Mouse (Mus musculus) heart, embryonic 11.5 days (tissue): Measurements from ENCODE around the gene Nup210. TPM values are rescaled to one million over a fixed set of nuclear protein-coding genes. Genes with fewer than 3 reads are reported as not detected.
A peak's percentile ranks its signal among the peaks of the same experiment; 100 is the strongest.
"Not testable (repeated sequence)": the region's sequence is repeated elsewhere in the genome, so short reads cannot be mapped to it uniquely, and the experiment has no call there.

Source experiments
- ATAC-seq: fragments of 200-750 bp; cut with Nextera tagmentation; replicated peaks from 2 replicates; pipeline ENCODE4 v1.8.0; 2017; ENCODE audit warnings: moderate library complexity; ENCODE audit not compliant: insufficient number of reproducible peaks, low FRiP score, low TSS enrichment
- H3K27ac ChIP-seq: fragments of 300-500 bp; sonication (generic); 2 replicates; pipeline ENCODE4 v1.5.1; 2014; ENCODE audit warnings: mild to moderate bottlenecking, low read depth, low read length
- H3K27me3 ChIP-seq: fragments of 300-500 bp; sonication (generic); 2 replicates; pipeline ENCODE4 v1.6.1; 2014; ENCODE audit warnings: mild to moderate bottlenecking, low read length, mixed read lengths; ENCODE audit not compliant: control insufficient read depth, insufficient read depth
- H3K36me3 ChIP-seq: fragments of 300-500 bp; sonication (generic); 2 replicates; pipeline ENCODE4 v1.6.1; 2014; ENCODE audit warnings: mild to moderate bottlenecking, low read length, moderate library complexity, mixed read lengths; ENCODE audit not compliant: control insufficient read depth, insufficient read depth
- H3K4me1 ChIP-seq: fragments of 300-500 bp; sonication (generic); 2 replicates; pipeline ENCODE4 v1.6.1; 2014; ENCODE audit warnings: low read length; ENCODE audit not compliant: control insufficient read depth, insufficient read depth
- H3K4me2 ChIP-seq: fragments of 300-500 bp; sonication (generic); 2 replicates; pipeline ENCODE4 v1.6.1; 2014; ENCODE audit warnings: mild to moderate bottlenecking, moderate library complexity
- H3K4me3 ChIP-seq: fragments of 300-500 bp; sonication (generic); 2 replicates; pipeline ENCODE4 v1.5.1; 2014; ENCODE audit warnings: low read depth, low read length
- H3K9ac ChIP-seq: fragments of 300-500 bp; sonication (generic); 2 replicates; pipeline ENCODE4 v1.6.1; 2014; ENCODE audit warnings: mild to moderate bottlenecking, low read depth, low read length, moderate library complexity
- H3K9me3 ChIP-seq: fragments of 300-500 bp; sonication (generic); replicated peaks from 2 replicates; pipeline ENCODE4 v1.6.1; 2016; ENCODE audit warnings: low read length; ENCODE audit not compliant: control insufficient read depth
- WGBS: fragments of 180-500 bp; shearing (Covaris S2); extraction: QIAGEN DNeasy Blood & Tissue Kit; methylation state at CpG from one replicate; pipeline ENCODE4 v1.1.7; 2014; ENCODE audit not compliant: insufficient replicate concordance; 5-methylcytosine and 5-hydroxymethylcytosine counted together
- polyA plus RNA-seq: library from polyadenylated mRNA; unstranded; fragments of >200 nt; fragmentation: Nextera tagmentation; extraction: Ambion mirVana; gene quantifications from 2 replicates; pipeline ENCODE4 v1.2.1, GENCODE M21; 2014

Gene Nup210
- polyA plus RNA-seq, 1 experiment from 2014 or later: 5.1 TPM

- Histone ChIP-seq H3K4me3 (no peak overlapping the region), H3K27me3 (no peaks in the 10 kb centered on the region), H3K27ac (0 out of 2 replicates have a peak overlapping the region, but pooled peaks have one; percentile 24), H3K9me3 (no peaks in the 10 kb centered on the region), H3K4me2 (no peak overlapping the region), H3K36me3 (no peaks in the 10 kb centered on the region), H3K9ac (no peak overlapping the region), H3K4me1 (peaks cover 9% of the 10 kb centered on the region; the same call in 1 of the 2 replicates)
- 67% methylated on average over 3 of the region's 3 CpGs for WGBS
- no peak for ATAC-seq
Measured at GRCm38 (mm10) chr6:91104765-91105399, 11.7 kb downstream of the Nup210 start.

DNA sequence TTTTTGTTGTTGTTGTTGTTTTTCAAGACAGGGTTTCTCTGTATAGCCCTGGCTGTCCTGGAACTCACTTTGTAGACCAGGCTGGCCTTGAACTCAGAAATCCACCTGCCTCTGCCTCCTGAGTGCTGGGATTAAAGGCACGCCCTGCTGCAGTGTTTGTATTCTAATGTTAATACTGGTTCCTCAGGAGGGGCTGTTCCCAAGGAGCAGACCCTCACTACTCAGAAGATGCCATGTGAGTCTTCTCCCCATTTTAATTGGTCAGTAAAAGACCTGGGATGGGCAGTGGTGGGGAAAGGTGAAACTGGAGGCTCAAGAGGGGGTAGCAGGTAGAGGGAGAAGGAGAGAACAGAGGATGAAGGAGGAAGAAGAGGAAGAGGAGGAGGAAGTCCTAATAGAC lies 13.2 kb downstream of the Nup210 start:
- H3K27ac ChIP-seq, H3K9ac ChIP-seq, H3K36me3 ChIP-seq, H3K27me3 ChIP-seq, H3K4me1 ChIP-seq, H3K4me3 ChIP-seq, H3K4me2 ChIP-seq, ATAC-seq, H3K9me3 ChIP-seq: not testable (repeated sequence)
- WGBS: 77% methylated on average over 1 of the region's 1 CpGs

- Histone ChIP-seq H3K4me3 (no peak overlapping the region), H3K4me1 (peaks cover 9% of the 10 kb centered on the region; the same call in 1 of the 2 replicates), H3K36me3 (no peaks in the 10 kb centered on the region), H3K9me3 (no peaks in the 10 kb centered on the region), H3K9ac (no peak overlapping the region), H3K27me3 (no peaks in the 10 kb centered on the region), H3K27ac (no peak overlapping the region), H3K4me2 (no peak overlapping the region)
- WGBS: 81% methylated on average over 5 of the region's 5 CpGs
- ATAC-seq: no peak
Measured at GRCm38 (mm10) chr6:91100621-91101020, 16.0 kb downstream of the Nup210 start.

GRCm38 (mm10) chr6:91097879-91098278 lies 18.8 kb downstream of the Nup210 start:
- no peak overlapping the region for H3K27ac ChIP-seq
- H3K27me3 ChIP-seq: no peaks in the 10 kb centered on the region
- no peak overlapping the region for H3K9ac ChIP-seq
- 94% methylated on average over 3 of the region's 3 CpGs for WGBS
- H3K4me3 ChIP-seq: no peak overlapping the region
- H3K4me2 ChIP-seq: no peak overlapping the region
- no peaks in the 10 kb centered on the region for H3K9me3 ChIP-seq
- no peaks in the 10 kb centered on the region for H3K4me1 ChIP-seq
- no peak for ATAC-seq
- H3K36me3 ChIP-seq: no peaks in the 10 kb centered on the region

GRCm38 (mm10) chr6:91095072-91095601 lies 21.5 kb downstream of the Nup210 start:
- no peak for ATAC-seq
- no peak overlapping the region for H3K27ac ChIP-seq
- H3K4me1 ChIP-seq: no peaks in the 10 kb centered on the region
- no peak overlapping the region for H3K9ac ChIP-seq
- no peak overlapping the region for H3K4me2 ChIP-seq
- 87% methylated on average over 2 of the region's 2 CpGs for WGBS
- H3K9me3 ChIP-seq: no peaks in the 10 kb centered on the region
- no peaks in the 10 kb centered on the region for H3K36me3 ChIP-seq
- no peaks in the 10 kb centered on the region for H3K27me3 ChIP-seq
- no peak overlapping the region for H3K4me3 ChIP-seq

DNA sequence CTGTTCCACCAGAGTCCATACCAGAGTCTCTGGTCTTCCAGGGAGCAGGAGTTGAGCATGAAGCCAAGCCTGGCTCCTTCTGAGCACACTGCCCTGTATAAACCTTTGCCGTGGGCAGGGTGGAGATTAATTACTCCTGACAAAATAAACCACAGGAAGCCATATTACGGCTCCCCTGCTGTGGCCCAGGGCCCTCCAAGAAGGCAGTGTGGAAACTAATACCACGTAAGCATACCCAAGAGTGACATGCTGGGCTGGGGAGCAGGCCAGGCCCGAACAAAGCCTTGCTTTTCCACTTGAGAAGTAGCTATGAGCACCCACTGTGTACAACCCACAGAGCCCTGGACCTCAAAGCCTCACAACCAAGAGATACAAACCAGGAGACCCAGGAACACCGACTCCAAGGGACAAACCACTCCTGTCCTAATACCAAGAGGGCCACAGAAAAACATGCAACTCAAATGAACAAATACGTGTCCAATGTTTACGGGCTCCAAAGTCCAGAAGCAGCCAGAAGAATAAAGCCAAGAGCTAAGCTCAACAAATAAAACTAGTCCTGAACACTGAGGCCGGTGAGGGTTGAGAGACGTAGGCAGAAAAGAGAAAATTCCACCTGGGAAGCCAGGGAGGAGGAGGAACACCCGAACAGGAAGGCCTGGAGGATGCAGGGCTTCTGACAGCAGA lies 24.3 kb downstream of the Nup210 start:
- 84% methylated on average over 10 of the region's 10 CpGs for WGBS
- no peaks in the 10 kb centered on the region for H3K27me3 ChIP-seq
- H3K36me3 ChIP-seq: no peaks in the 10 kb centered on the region
- no peak overlapping the region for H3K27ac ChIP-seq
- H3K4me1 ChIP-seq: no peaks in the 10 kb centered on the region
- no peaks in the 10 kb centered on the region for H3K9me3 ChIP-seq
- no peak for ATAC-seq
- no peak overlapping the region for H3K4me3 ChIP-seq
- no peak overlapping the region for H3K4me2 ChIP-seq
- H3K9ac ChIP-seq: no peak overlapping the region

DNA sequence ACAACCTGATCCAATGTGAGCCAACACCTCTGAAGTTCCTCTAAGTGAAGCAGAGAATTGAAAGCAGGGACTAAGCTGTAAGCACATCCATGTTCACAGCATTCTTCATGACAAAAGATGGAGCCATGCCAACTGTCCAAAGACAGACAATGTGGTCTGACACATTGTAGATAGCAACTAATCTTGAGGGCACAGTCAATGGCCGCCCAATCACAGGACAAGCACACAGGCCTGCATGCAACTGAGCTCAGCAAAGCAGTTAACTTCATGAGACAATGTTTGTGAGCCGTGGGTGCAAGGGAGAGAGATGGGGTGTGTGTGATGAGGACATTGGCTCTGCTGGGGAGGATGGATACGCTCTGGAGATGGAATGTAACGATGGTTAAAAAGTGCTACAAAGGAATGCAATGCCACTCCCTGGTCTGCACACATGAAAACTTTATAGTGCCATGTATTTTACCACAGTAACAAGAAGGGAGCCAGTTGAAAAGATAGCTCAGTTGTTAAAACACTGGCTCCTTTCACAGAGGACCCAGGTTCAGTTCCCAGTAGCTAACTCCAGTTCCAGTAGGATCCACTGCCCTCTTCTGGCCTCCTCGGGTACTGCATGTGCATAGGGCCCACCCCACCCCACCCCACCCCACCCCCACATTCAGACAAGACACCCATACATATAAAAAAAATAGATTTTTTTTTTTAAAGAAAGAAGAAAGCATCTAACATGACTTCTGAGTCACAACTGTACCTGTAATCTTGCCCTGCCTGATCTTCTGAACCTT lies 31.3 kb downstream of the Nup210 start:
- WGBS: 71% methylated on average over 5 of the region's 5 CpGs
- H3K36me3 ChIP-seq: no peaks in the 10 kb centered on the region
- H3K9ac ChIP-seq: no peak overlapping the region
- no peak overlapping the region for H3K4me3 ChIP-seq
- H3K4me1 ChIP-seq: no peaks in the 10 kb centered on the region
- H3K4me2 ChIP-seq: no peak overlapping the region
- H3K9me3 ChIP-seq: no peaks in the 10 kb centered on the region
- ATAC-seq: no peak
- no peaks in the 10 kb centered on the region for H3K27me3 ChIP-seq
- H3K27ac ChIP-seq: no peak overlapping the region

- Histone ChIP-seq H3K9me3 (no peaks in the 10 kb centered on the region), H3K4me1 (peaks cover 10% of the 10 kb centered on the region; the same call in 1 of the 2 replicates), H3K4me3 (no peak overlapping the region), H3K9ac (no peak overlapping the region), H3K4me2 (no peak overlapping the region), H3K36me3 (no peaks in the 10 kb centered on the region), H3K27me3 (no peaks in the 10 kb centered on the region), H3K27ac (no peak overlapping the region)
- 28% methylated on average over 1 of the region's 1 CpGs for WGBS
- no peak for ATAC-seq
Measured at GRCm38 (mm10) chr6:91080033-91080432, 36.6 kb downstream of the Nup210 start.
